Mouse (Mus musculus) CH12.LX (cell line): Measurements from ENCODE around the gene Rps19bp1. TPM values are rescaled to one million over a fixed set of nuclear protein-coding genes. Genes with fewer than 3 reads are reported as not detected.
A peak's percentile ranks its signal among the peaks of the same experiment; 100 is the strongest.

Experiments
- DNase-seq: peaks from one replicate; pipeline ENCODE4 v3.0.0-alpha.2; 2013; ENCODE audit errors: extremely low read depth
- H3K27ac ChIP-seq: 2 replicates; pipeline ENCODE4 v1.5.1; 2012; ENCODE audit warnings: low read depth, mild to moderate bottlenecking, control low read depth, moderate library complexity; ENCODE audit not compliant: insufficient read depth
- H3K27me3 ChIP-seq: replicated peaks from 2 replicates; pipeline ENCODE3; 2012; ENCODE audit warnings: inconsistent platforms
- H3K36me3 ChIP-seq, 2 experiments: replicated peaks in 1 of 2; 2 replicates each; pipeline versions ENCODE3 to v1.6.1; 2012; ENCODE audit warnings: inconsistent platforms in 1 of 2, low read length in 1 of 2, mild to moderate bottlenecking in 1 of 2, mixed read lengths in 1 of 2, moderate library complexity in 1 of 2; ENCODE audit not compliant: control insufficient read depth in 1 of 2, insufficient read depth in 1 of 2
- H3K4me1 ChIP-seq, 2 experiments: 2 replicates each; pipeline ENCODE4 v1.6.1; 2012; ENCODE audit warnings: inconsistent platforms in 1 of 2, moderate library complexity in 1 of 2; ENCODE audit not compliant: insufficient read depth in 2 of 2, control insufficient read depth in 1 of 2
- H3K4me2 ChIP-seq: 2 replicates; pipeline ENCODE4 v1.6.1; 2012; ENCODE audit warnings: low read depth, mild to moderate bottlenecking, control low read depth; ENCODE audit not compliant: poor library complexity, insufficient read depth, severe bottlenecking
- H3K4me3 ChIP-seq, 3 experiments: fragments of 150-350 bp in 1 of 3; sonication (generic) in 1 of 3; replicated peaks in 1 of 3; 2 replicates each; pipeline versions ENCODE3 to v1.5.1; 2011 to 2012; ENCODE audit warnings: low read depth in 2 of 3, low read length in 2 of 3, mild to moderate bottlenecking in 2 of 3, moderate library complexity in 2 of 3, control low read depth in 1 of 3, improper control_type of control experiment in 1 of 3, inconsistent platforms in 1 of 3, mixed read lengths in 1 of 3; ENCODE audit not compliant: poor library complexity in 1 of 3
- H3K79me2 ChIP-seq: replicated peaks from 2 replicates; pipeline ENCODE4 v1.6.1; 2012; ENCODE audit warnings: mild to moderate bottlenecking, moderate library complexity; ENCODE audit not compliant: control insufficient read depth, poor library complexity, insufficient read depth, severe bottlenecking; ENCODE audit errors: extremely low read depth
- H3K9ac ChIP-seq: 2 replicates; pipeline ENCODE4 v1.6.1; 2012; ENCODE audit warnings: low read depth, mild to moderate bottlenecking, control low read depth, moderate library complexity; ENCODE audit not compliant: insufficient read depth
- H3K9me3 ChIP-seq: replicated peaks from 2 replicates; pipeline ENCODE3; 2012; ENCODE audit warnings: low read length, inconsistent platforms, mixed read lengths
- BHLHE40 ChIP-seq: IDR thresholded peaks from 2 replicates; pipeline ENCODE4 v1.6.1; 2011; ENCODE audit warnings: mild to moderate bottlenecking, low read depth, low read length, improper control_type of control experiment
- CHD1 ChIP-seq: IDR thresholded peaks from 2 replicates; pipeline ENCODE4 v1.6.1; 2012; ENCODE audit warnings: low read depth, low read length, improper control_type of control experiment, inconsistent platforms
- CHD2 ChIP-seq: IDR thresholded peaks from 2 replicates; pipeline ENCODE4 v1.6.1; 2011; ENCODE audit warnings: low read length, improper control_type of control experiment
- E2F4 ChIP-seq: IDR thresholded peaks from 2 replicates; pipeline ENCODE4 v1.6.1; 2011; ENCODE audit warnings: low read depth, low read length, improper control_type of control experiment; ENCODE audit not compliant: insufficient replicate concordance
- ELF1 ChIP-seq: IDR thresholded peaks from 2 replicates; pipeline ENCODE4 v1.6.1; 2014; ENCODE audit warnings: low read depth, mild to moderate bottlenecking, inconsistent platforms, low read length, improper control_type of control experiment
- EP300 ChIP-seq: IDR thresholded peaks from 2 replicates; pipeline ENCODE4 v1.6.1; 2011; ENCODE audit warnings: low read length, improper control_type of control experiment
- ETS1 ChIP-seq: conservative IDR thresholded peaks from 2 replicates; pipeline ENCODE4 v1.6.1; 2012; ENCODE audit warnings: low read depth, mild to moderate bottlenecking, inconsistent platforms, low read length, improper control_type of control experiment, moderate library complexity
- HCFC1 ChIP-seq: IDR thresholded peaks from 2 replicates; pipeline ENCODE4 v1.6.1; 2012; ENCODE audit warnings: low read depth, mild to moderate bottlenecking, inconsistent platforms, low read length, improper control_type of control experiment
- IRF4 ChIP-seq: IDR thresholded peaks from 2 replicates; pipeline ENCODE4 v1.6.1; 2014; ENCODE audit warnings: low read depth, mild to moderate bottlenecking, inconsistent platforms, low read length, improper control_type of control experiment
- JUN ChIP-seq: IDR thresholded peaks from 2 replicates; pipeline ENCODE4 v1.6.1; 2011; ENCODE audit warnings: low read depth, mild to moderate bottlenecking, low read length, improper control_type of control experiment, moderate library complexity; ENCODE audit not compliant: insufficient read depth
- MAFK ChIP-seq: IDR thresholded peaks from 2 replicates; pipeline ENCODE4 v1.6.1; 2011; ENCODE audit warnings: low read length, improper control_type of control experiment; ENCODE audit not compliant: insufficient replicate concordance
- MAZ ChIP-seq: IDR thresholded peaks from 2 replicates; pipeline ENCODE4 v1.6.1; 2012; ENCODE audit warnings: low read depth, mild to moderate bottlenecking, inconsistent platforms, low read length, improper control_type of control experiment, moderate library complexity
- MEF2A ChIP-seq: IDR thresholded peaks from 2 replicates; pipeline ENCODE4 v1.6.1; 2014; ENCODE audit warnings: low read depth, mild to moderate bottlenecking, inconsistent platforms, low read length, improper control_type of control experiment, borderline replicate concordance
- MXI1 ChIP-seq: IDR thresholded peaks from 2 replicates; pipeline ENCODE4 v1.6.1; 2011; ENCODE audit warnings: mild to moderate bottlenecking, low read depth, low read length, improper control_type of control experiment
- NELFE ChIP-seq: IDR thresholded peaks from 2 replicates; pipeline ENCODE4 v1.6.1; 2011; ENCODE audit warnings: low read depth, low read length, improper control_type of control experiment
- PAX5 ChIP-seq: IDR thresholded peaks from 2 replicates; pipeline ENCODE4 v1.6.1; 2012; ENCODE audit warnings: low read length, inconsistent platforms, mixed read lengths
- POLR2AphosphoS2 ChIP-seq: IDR thresholded peaks from 2 replicates; pipeline ENCODE4 v1.6.1; 2011; ENCODE audit warnings: low read depth, low read length, improper control_type of control experiment
- RAD21 ChIP-seq: IDR thresholded peaks from 2 replicates; pipeline ENCODE4 v1.6.1; 2011; ENCODE audit warnings: low read depth, mild to moderate bottlenecking, low read length, improper control_type of control experiment, moderate library complexity
- RCOR1 ChIP-seq: conservative IDR thresholded peaks from 2 replicates; pipeline ENCODE4 v1.6.1; 2012; ENCODE audit warnings: low read depth, mild to moderate bottlenecking, inconsistent platforms, low read length, improper control_type of control experiment
- SIN3A ChIP-seq: IDR thresholded peaks from 2 replicates; pipeline ENCODE4 v1.6.1; 2012; ENCODE audit warnings: low read length, improper control_type of control experiment, inconsistent platforms
- TBP ChIP-seq: conservative IDR thresholded peaks from 2 replicates; pipeline ENCODE4 v1.6.1; 2011; ENCODE audit warnings: low read depth, low read length, improper control_type of control experiment
- TCF12 ChIP-seq: IDR thresholded peaks from 2 replicates; pipeline ENCODE4 v1.6.1; 2014; ENCODE audit warnings: low read depth, mild to moderate bottlenecking, inconsistent platforms, low read length, improper control_type of control experiment
- UBTF ChIP-seq: IDR thresholded peaks from 2 replicates; pipeline ENCODE4 v1.6.1; 2012; ENCODE audit warnings: low read depth, mild to moderate bottlenecking, inconsistent platforms, low read length, improper control_type of control experiment, moderate library complexity
- USF1 ChIP-seq: IDR thresholded peaks from 2 replicates; pipeline ENCODE4 v1.6.1; 2014; ENCODE audit warnings: low read depth, mild to moderate bottlenecking, inconsistent platforms, low read length, improper control_type of control experiment
- ZC3H11A ChIP-seq: IDR thresholded peaks from 2 replicates; pipeline ENCODE4 v1.6.1; 2012; ENCODE audit warnings: low read depth, mild to moderate bottlenecking, inconsistent platforms, low read length, improper control_type of control experiment
- ZNF384 ChIP-seq: IDR thresholded peaks from 2 replicates; pipeline ENCODE4 v1.6.1; 2012; ENCODE audit warnings: low read depth, low read length, improper control_type of control experiment, inconsistent platforms
- dilution Hi-C: fragments of 300-500 bp; cut with MboI; formaldehyde crosslinking; loops from 2 replicates; pipeline ENCODE4 v1.14.3; 2020; ENCODE audit warnings: low sequenced_read_pairs; ENCODE audit not compliant: extremely low pct_unique_long_range_greater_than_20kb, extremely low pct_ligation_motif_present
- in situ Hi-C: fragments of 300-500 bp; cut with MboI; formaldehyde crosslinking; loops from 3 replicates; pipeline ENCODE4 v1.14.3; 2019; ENCODE audit warnings: low sequenced_read_pairs, low pct_ligation_motif_present, low pct_unique_long_range_greater_than_20kb, mixed read lengths
- polyA plus RNA-seq: library from polyadenylated mRNA; unstranded; fragments of >175 nt; gene quantifications from 2 replicates; pipeline ENCODE4 v1.2.1, GENCODE M21; 2012; ENCODE audit warnings: low read depth; ENCODE audit not compliant: insufficient read length
- total RNA-seq, 2 experiments: library from RNA; depleted of rRNA; stranded (reverse); fragments of 300-350 nt in 1 of 2; fragments of >200 nt in 1 of 2; gene quantifications; 2 replicates each; pipeline ENCODE4 v1.2.3; 2012 to 2014

The Rps19bp1 gene
- total and polyA plus RNA-seq, 3 experiments, result 47.1 to 91.2 (median 63.3) TPM

- H3K4me1 ChIP-seq, result peaks cover 10 to 39% of the 10 kb centered on the region in 2 experiments
- H3K79me2 ChIP-seq, result no peaks in the 10 kb centered on the region
- no peak overlapping the region for H3K9ac ChIP-seq
- dilution Hi-C loops, result no loop called here
- in situ Hi-C loops, result loop anchor here (10.0 kb wide), 1 partner anchor 126 kb away; the partner anchor contains the start of genes Rpl3 and Syngr1
- no peak overlapping the region for H3K4me2 ChIP-seq
- H3K36me3 ChIP-seq, result peaks cover 0 to 1% of the 10 kb centered on the region in 2 experiments
- no peak for DNase-seq
- TF ChIP-seq USF1, result no peak
- no peak for TF ChIP-seq TCF12
- no peak for TF ChIP-seq RCOR1
- TF ChIP-seq E2F4, result no peak
- TF ChIP-seq PAX5, result no peak
- TF ChIP-seq MAFK, result no peak
- no peak for TF ChIP-seq CHD2
- no peak for TF ChIP-seq POLR2AphosphoS2
- no peak for TF ChIP-seq NELFE
- no peak for TF ChIP-seq ETS1
- no peak for TF ChIP-seq BHLHE40
- TF ChIP-seq ZNF384, result no peak
- TF ChIP-seq, all 38 proteins: peak for 0
- H3K27me3 ChIP-seq, result no peaks in the 10 kb centered on the region
- no peak overlapping the region for H3K27ac ChIP-seq
- H3K9me3 ChIP-seq, result no peaks in the 10 kb centered on the region
- no peak overlapping the region for H3K4me3 ChIP-seq
Observed at GRCm38 (mm10) chr15:80221031-80221430, 43.1 kb downstream of the Rps19bp1 start.

GRCm38 (mm10) chr15:80219705-80220657 is 44.1 kb downstream of the Rps19bp1 start:
- Histone ChIP-seq H3K4me3 (peak overlapping the region; percentile 29 to 49 (median 30)), H3K4me1 (peaks cover 10 to 34% of the 10 kb centered on the region in 2 experiments)
- dilution Hi-C loops, result no loop called here

More at GRCm38 (mm10) chr15:80219705-80220657, 44.1 kb downstream of the Rps19bp1 start:
- Histone ChIP-seq H3K27me3 (peaks cover under 1% of the 10 kb centered on the region), H3K27ac (peak overlapping the region; percentile 93), H3K36me3 (peaks cover 0 to 1% of the 10 kb centered on the region in 2 experiments)
- TF ChIP-seq MAZ (peak; percentile 61; the same call in 1 of the 2 replicates), EP300 (no peak), SIN3A (peak; percentile 68), ZC3H11A (no peak), MEF2A (peak; percentile 57; the same call in 1 of the 2 replicates), POLR2AphosphoS2 (no peak), RAD21 (no peak), RCOR1 (0 out of 2 replicates have a peak, but pooled peaks have one; percentile 24), ETS1 (peak; percentile 58), JUN (no peak), NELFE (peak; percentile 36; the same call in 1 of the 2 replicates), TBP (peak; percentile 60), BHLHE40 (peak; percentile 74), UBTF (no peak), HCFC1 (peak; percentile 8), MXI1 (0 out of 2 replicates have a peak, but pooled peaks have one; percentile 28), ELF1 (peak; percentile 15; the same call in 1 of the 2 replicates), ZNF384 (0 out of 2 replicates have a peak, but pooled peaks have one; percentile 5), CHD1 (peak; percentile 83), IRF4 (peak; percentile 62)
- TF ChIP-seq, all 38 proteins: peak for 14
- Histone ChIP-seq H3K9me3 (no peaks in the 10 kb centered on the region), H3K9ac (peak overlapping the region; percentile 58), H3K79me2 (no peaks in the 10 kb centered on the region), H3K4me2 (peak overlapping the region; percentile 64)
- DNase-seq, result peak; percentile 77
- in situ Hi-C loops, result loop anchor here (5.0 to 10.0 kb wide), 2 partner anchors 37 to 125 kb away; partner anchors contain the start of genes Atf4, Rpl3 and Syngr1
